Mouse (Mus musculus) urinary bladder, postnatal 14 days (tissue): ENCODE data around the gene Kctd6.

Experiments used
- DNase-seq: peaks from one replicate; pipeline ENCODE4 v3.0.0; 2021; ENCODE audit warnings: low spot score

Kctd6 gene

GRCm38 (mm10) chr14:8214299-8215207 lies 613 bp downstream of the Kctd6 start:
- DNase-seq, result peak; percentile 80

DNA sequence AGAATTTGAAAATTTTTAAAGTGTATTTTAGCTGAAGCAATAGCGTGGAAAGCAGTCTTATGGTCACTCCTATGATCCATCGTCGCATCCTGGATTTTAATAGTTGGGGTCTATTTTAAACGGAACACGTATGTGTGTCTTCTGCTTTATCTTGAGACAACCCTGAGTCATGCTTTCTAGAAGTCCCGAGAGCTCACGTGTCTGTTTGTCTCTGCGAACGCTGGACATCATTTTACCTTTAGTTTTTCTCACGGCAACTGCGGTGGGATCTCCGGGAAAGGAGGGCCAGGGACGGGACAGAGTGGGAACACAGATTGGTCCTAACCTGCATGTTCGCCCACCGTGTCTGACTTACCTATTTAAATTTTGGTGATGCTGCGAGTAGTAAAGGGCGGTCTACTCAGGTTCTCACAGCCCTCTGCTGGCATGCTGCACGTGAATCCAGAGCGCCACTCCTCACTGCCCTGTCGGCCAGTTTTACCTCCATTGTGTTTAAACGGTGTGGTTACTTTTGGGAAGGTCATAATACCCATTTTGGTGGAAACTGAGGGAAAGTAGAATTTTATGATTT lies 1.4 kb downstream of the Kctd6 start:
- DNase-seq, result no peak

- DNase-seq, result no peak
Observed at GRCm38 (mm10) chr14:8216100-8216499, 2.2 kb downstream of the Kctd6 start.

DNA sequence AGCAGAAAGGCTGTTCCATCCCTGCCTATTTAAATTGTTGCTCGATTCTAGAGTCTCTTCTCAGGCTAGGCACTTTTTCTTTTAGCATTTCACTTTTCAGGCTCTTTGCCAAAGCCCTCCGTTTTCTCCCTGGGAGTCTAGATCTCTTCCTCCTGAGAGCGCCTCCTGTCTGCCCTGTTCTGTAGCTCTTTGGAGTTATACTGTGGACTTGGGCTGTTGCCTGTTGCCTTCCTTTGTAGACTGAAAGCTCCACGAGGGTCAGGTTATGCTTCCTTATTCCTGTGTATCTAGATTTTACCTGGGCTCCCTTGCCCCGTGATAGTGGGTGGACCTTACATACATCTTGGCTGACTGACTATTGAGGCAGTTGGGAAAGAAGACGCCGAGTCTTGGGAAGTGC lies 4.3 kb downstream of the Kctd6 start:
- DNase-seq, result no peak

DNA sequence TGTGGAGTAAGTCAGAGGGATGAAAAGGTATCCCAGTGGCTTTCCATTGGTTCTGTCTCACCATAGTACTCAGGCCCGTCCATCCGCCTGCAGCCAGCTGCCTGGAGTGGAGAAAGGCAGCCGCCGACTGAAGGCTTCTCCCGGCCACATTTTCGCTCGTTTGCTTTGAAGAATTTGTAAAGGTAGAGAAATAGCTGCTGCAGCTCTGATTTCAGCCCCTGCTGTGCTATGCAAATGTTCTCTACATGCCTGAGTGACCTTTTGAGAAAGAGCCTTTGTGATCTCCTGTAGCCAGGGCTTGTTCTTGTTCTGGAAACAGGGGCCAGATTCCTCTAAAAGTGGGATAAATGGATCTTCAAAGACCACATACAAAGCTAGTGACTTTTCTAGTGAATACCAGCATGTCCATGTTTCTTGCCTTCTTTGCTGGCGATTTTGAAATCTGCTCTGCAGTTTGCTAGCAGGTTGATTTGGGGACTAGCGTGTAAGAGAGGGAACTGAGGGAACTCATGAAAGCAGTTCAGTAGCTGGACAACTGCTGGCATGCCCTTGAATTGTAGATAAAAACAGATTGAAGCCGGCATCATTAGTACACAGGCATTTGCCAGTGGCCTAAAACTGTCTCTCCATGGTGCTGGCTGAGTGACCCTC lies 4.9 kb downstream of the Kctd6 start:
- DNase-seq, result no peak

GRCm38 (mm10) chr14:8219876-8220275 lies 5.9 kb downstream of the Kctd6 start:
- DNase-seq, result no peak

GRCm38 (mm10) chr14:8220306-8220705 lies 6.4 kb downstream of the Kctd6 start:
- DNase-seq, result no peak

GRCm38 (mm10) chr14:8220912-8221311 lies 7.0 kb downstream of the Kctd6 start:
- no peak for DNase-seq

DNA sequence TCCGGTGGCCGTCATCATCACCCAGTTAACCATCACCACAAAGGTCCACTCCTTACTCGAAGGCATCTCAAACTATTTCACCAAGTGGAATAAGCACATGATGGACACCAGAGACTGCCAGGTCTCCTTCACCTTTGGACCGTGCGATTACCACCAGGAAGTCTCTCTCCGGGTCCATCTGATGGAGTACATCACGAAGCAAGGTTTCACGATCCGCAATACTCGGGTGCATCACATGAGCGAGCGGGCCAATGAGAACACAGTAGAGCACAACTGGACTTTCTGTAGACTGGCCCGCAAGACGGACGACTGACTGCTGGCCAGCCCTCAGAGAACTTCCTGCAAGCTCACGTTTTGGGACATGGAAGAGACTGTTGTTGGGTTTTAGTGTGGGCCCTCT lies 8.6 kb downstream of the Kctd6 start:
- no peak for DNase-seq

DNA sequence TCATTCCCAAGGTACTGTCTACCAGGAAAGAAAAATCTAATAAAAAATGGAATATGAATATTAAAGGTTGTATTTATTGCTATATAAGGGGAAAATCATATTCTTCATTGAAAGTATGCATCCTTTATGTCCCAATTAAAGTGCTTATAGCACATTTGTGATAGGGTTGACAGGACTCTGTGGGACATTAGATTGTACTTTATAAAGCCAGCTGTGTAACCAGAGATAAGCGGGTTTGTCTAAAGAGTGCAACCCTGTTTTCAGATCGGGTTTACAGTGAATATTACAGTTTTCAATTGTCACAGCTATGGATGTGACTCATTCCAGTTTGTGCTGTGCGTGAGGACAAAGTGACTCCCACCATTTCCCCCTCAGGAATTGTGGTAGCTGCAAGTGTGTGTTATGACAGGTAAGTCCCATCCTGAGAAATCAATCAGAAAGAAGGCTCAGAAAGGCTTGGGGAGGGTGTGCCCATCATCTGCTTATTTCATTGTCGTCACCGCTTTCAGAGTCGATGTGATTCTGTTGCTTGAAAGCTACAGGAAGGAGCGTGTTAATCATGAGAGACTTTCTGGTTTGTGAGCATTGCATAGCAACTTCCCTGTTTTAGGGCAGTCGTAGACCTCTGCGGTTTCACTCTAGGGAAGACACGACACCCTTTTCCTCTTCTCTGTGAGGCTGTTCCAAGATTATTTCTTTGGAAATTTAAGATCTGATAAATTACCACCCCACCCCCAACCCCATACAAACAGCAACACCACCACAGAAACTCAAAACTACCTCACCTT lies 9.8 kb downstream of the Kctd6 start:
- no peak for DNase-seq

DNA sequence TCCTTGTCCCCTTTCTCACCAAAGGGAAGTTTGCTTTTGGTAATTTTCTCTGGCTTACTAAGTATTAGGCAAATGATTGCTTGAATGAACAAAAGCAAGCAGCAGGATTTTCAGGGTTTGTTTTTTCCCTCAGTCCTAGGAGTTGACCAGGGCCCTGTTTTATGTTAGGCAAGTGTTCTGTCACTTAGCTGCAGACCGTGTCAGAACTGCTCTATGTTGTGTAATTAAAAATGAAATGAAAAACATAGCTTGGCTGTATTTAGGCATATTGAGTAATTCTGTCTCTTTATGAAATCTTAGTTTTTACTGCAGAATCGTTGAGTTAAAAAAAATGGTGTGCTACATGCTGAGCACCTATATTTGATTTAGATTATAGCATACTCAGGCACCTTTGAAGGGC lies 10.9 kb downstream of the Kctd6 start:
- no peak for DNase-seq

- DNase-seq, result no peak
Observed at GRCm38 (mm10) chr14:8229367-8230019, 15.6 kb downstream of the Kctd6 start.

GRCm38 (mm10) chr14:8232155-8232910 lies 18.4 kb downstream of the Kctd6 start:
- no peak for DNase-seq

GRCm38 (mm10) chr14:8233252-8233651 lies 19.3 kb downstream of the Kctd6 start:
- no peak for DNase-seq

- no peak for DNase-seq
Observed at GRCm38 (mm10) chr14:8241816-8242215, 27.9 kb downstream of the Kctd6 start.

- DNase-seq, result no peak
Observed at GRCm38 (mm10) chr14:8242388-8242920, 28.5 kb downstream of the Kctd6 start.

- no peak for DNase-seq
Observed at GRCm38 (mm10) chr14:8243136-8243888, 29.4 kb downstream of the Kctd6 start.

DNA sequence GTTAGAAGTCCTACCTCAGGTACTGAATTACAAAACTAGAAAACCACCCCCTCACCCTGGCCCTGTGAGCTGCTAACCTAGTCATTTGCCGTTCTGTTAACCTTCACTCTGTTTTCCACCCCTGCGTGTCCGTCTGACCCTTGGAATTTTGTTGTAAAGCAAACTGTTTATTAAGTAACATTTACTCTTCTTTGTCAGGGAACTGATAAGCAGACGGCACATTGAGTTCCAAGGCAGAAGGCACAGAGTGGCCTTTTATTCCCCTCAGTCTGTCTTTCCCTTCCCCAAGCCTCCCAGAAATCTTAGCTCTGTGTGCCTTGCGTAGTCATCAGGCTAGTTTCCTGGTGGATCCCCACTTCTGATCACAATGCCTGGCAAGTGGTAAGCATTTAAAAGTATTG lies 30.3 kb downstream of the Kctd6 start:
- DNase-seq, result no peak

- no peak for DNase-seq
Observed at GRCm38 (mm10) chr14:8246878-8247277, 32.9 kb downstream of the Kctd6 start.

GRCm38 (mm10) chr14:8249206-8249605 lies 35.3 kb downstream of the Kctd6 start:
- DNase-seq, result no peak
